Mouse (Mus musculus) midbrain, embryonic 15.5 days (tissue): ENCODE data around the gene Msgn1. TPM values are rescaled to one million over a fixed set of nuclear protein-coding genes. Genes with fewer than 3 reads are reported as not detected.
A peak's percentile ranks its signal among the peaks of the same experiment; 100 is the strongest.

ENCODE experiments used
- ATAC-seq: fragments of 200-750 bp; cut with Nextera tagmentation; replicated peaks from 2 replicates; pipeline ENCODE4 v1.8.0; 2017; ENCODE audit warnings: moderate TSS enrichment
- H3K27ac ChIP-seq: fragments of 300-500 bp; sonication (generic); 2 replicates; pipeline ENCODE4 v1.5.1; 2015; ENCODE audit warnings: mild to moderate bottlenecking, inconsistent platforms
- H3K27me3 ChIP-seq: fragments of 300-500 bp; sonication (generic); replicated peaks from 2 replicates; pipeline ENCODE4 v1.6.1; 2015; ENCODE audit warnings: inconsistent platforms
- H3K36me3 ChIP-seq: fragments of 300-500 bp; sonication (generic); replicated peaks from 2 replicates; pipeline ENCODE4 v1.6.1; 2015; ENCODE audit warnings: inconsistent platforms
- H3K4me1 ChIP-seq: fragments of 300-500 bp; sonication (generic); 2 replicates; pipeline ENCODE4 v1.6.1; 2015; ENCODE audit warnings: inconsistent platforms
- H3K4me2 ChIP-seq: fragments of 300-500 bp; sonication (generic); 2 replicates; pipeline ENCODE4 v1.6.1; 2015; ENCODE audit warnings: inconsistent platforms, mild to moderate bottlenecking, moderate library complexity
- H3K4me3 ChIP-seq: fragments of 300-500 bp; sonication (generic); 2 replicates; pipeline ENCODE4 v1.5.1; 2015; ENCODE audit warnings: mild to moderate bottlenecking, inconsistent platforms
- H3K9ac ChIP-seq: fragments of 300-500 bp; sonication (generic); 2 replicates; pipeline ENCODE4 v1.6.1; 2015; ENCODE audit warnings: mild to moderate bottlenecking, inconsistent platforms
- H3K9me3 ChIP-seq: fragments of 300-500 bp; sonication (generic); 2 replicates; pipeline ENCODE4 v1.6.1; 2016; ENCODE audit warnings: inconsistent platforms
- WGBS: fragments of 180-500 bp; shearing (Covaris S2); methylation state at CpG from one replicate; pipeline ENCODE4 v1.1.7; 2015; ENCODE audit warnings: mixed read lengths; 5-methylcytosine and 5-hydroxymethylcytosine counted together
- polyA plus RNA-seq: library from polyadenylated mRNA; unstranded; fragments of >200 nt; fragmentation: Nextera tagmentation; extraction: Ambion mirVana; gene quantifications from 2 replicates; pipeline ENCODE4 v1.2.1, GENCODE M21; 2015

The Msgn1 gene
- polyA plus RNA-seq, 1 experiment from 2014 or later = not detected

DNA sequence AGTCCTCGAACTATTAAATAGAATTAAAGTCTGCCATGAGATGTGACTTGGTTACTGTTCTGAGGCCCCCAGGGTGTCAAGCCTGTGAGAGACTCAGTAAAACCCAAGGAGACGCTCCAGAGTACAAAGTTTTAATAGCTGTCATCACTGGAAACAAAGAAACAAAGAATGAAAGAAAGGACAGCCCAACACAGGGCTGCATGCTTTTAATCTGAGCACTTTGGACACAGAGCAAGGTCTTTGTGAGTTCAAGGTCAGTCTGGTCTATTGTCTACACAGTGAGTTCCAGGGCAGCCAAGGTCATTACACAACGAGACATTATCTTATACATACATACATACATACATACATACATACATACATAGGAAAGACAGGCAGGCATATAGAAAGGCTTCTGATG lies 7.7 kb upstream of the Msgn1 start:
- no peaks in the 10 kb centered on the region for H3K36me3 ChIP-seq
- H3K9me3 ChIP-seq = no peaks in the 10 kb centered on the region
- H3K4me2 ChIP-seq = no peak overlapping the region
- no peak overlapping the region for H3K4me3 ChIP-seq
- H3K27me3 ChIP-seq = no peaks in the 10 kb centered on the region
- H3K27ac ChIP-seq = no peak overlapping the region
- 58% methylated on average over 3 of the region's 3 CpGs for WGBS
- ATAC-seq = no peak
- peaks cover 6% of the 10 kb centered on the region; the same call in 1 of the 2 replicates for H3K4me1 ChIP-seq
- no peak overlapping the region for H3K9ac ChIP-seq

DNA sequence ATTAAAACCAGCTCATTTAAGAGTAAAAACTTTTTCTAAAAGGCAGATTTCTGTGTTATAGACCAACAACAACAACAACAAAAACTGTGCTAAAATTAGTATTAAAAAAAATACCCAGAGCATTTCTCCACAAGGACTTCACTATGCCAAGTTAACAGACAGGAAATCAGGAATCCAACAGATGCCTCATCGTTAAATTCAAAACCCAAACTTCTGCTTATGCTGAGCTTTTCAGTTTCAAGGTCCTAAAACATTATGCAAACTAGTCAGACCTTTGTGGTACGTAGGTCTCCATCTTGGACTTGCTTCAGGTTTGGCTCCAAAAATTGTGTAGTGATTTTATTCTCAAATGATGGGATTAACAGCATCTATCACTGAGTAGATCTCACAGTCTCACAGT lies 6.8 kb upstream of the Msgn1 start:
- no peaks in the 10 kb centered on the region for H3K9me3 ChIP-seq
- no peak for ATAC-seq
- 94% methylated on average over 2 of the region's 2 CpGs for WGBS
- no peak overlapping the region for H3K27ac ChIP-seq
- no peaks in the 10 kb centered on the region for H3K36me3 ChIP-seq
- no peak overlapping the region for H3K9ac ChIP-seq
- no peak overlapping the region for H3K4me3 ChIP-seq
- H3K4me2 ChIP-seq = no peak overlapping the region
- no peaks in the 10 kb centered on the region for H3K27me3 ChIP-seq
- no peaks in the 10 kb centered on the region for H3K4me1 ChIP-seq

DNA sequence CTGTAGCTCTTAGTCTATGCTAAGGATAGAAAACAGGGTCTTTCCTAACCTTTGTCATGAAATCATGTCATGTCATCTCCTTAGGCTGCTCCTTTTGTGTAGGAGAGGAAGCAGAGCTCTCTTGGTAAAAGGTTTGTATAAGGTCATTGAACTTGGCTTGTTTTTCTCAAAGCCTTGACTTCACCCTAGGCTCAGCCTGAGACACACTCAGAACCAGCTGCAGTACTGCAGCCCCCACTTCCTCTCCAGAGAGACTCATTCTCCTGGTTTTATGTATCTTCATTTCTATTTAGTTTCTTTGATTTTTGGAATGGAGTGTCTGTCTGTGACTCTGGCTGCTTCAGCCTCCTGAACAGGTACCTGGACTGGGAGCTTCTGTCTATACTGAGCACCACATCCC lies 6.0 kb upstream of the Msgn1 start:
- ATAC-seq = no peak
- Histone ChIP-seq H3K9me3 (no peaks in the 10 kb centered on the region), H3K27ac (no peak overlapping the region), H3K4me3 (no peak overlapping the region), H3K4me2 (no peak overlapping the region), H3K27me3 (no peaks in the 10 kb centered on the region), H3K4me1 (no peaks in the 10 kb centered on the region), H3K9ac (no peak overlapping the region), H3K36me3 (no peaks in the 10 kb centered on the region)

DNA sequence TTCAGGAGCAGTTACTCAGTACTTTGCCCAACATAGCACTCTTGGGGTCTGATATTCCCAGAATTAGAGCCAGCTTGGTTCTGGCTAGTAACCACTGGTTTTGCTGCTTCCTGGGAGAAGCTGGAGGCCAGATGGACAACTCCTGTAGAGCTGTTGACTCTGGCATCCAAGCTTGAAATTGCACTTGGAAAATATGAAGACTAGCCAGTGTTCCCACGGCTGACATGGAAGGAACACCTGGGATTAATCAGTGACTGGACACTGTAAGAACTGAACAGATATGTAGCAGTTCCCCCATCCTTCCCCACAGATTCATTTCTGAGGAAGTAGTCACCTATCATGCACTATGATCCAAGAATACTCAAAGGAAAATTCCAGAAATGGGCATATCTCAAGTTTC lies 4.1 kb upstream of the Msgn1 start:
- Histone ChIP-seq H3K4me3 (no peak overlapping the region), H3K9me3 (no peaks in the 10 kb centered on the region), H3K9ac (no peak overlapping the region), H3K27me3 (no peaks in the 10 kb centered on the region), H3K4me2 (no peak overlapping the region), H3K4me1 (0 out of 2 replicates have a peak, but pooled peaks cover 3% of the 10 kb centered on the region), H3K36me3 (no peaks in the 10 kb centered on the region), H3K27ac (no peak overlapping the region)
- 79% methylated on average over 1 of the region's 1 CpGs for whole genome bisulfite sequencing
- ATAC-seq = no peak

DNA sequence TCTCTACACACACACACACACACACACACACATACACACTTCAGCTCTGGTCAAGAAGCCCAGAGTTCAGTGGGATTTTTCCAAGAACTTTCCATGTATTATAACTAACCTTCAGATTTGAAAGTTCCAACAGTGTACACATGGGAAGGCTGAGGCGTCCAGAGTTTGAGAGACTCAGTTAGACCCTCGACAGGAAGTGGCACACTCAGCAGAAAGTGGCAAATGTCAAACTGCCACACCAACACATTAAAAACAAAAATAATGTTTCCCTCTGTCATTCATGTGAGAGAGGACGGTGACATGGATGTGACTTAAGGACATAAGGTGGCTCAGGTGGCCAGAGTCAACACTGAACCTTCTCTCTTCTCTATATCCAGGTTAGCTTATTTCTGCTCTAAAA lies 1.6 kb upstream of the Msgn1 start:
- 83% methylated on average over 3 of the region's 3 CpGs for WGBS

DNA sequence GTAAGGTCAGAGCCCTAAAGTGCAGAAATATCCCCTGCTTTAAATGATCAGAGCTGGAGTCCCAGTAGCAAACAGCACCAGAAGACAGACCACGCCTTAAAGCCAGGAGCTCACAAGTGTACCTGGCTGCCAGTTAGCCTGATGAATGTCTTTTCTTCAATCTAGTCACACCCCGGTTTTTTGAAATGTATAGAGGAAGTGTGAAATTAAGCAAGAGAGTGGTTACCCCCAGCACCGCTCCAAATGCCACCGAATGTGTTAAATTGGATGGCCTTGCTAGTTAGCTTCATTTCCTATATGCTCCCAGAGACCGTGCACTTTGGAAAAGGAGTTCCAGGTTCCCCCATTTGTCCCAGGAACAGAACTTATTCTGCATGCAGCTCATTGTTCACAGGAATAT lies 864 bp upstream of the Msgn1 start:
- WGBS = 86% methylated on average over 5 of the region's 5 CpGs

More for the DNA sequence above, 1.6 kb upstream of the Msgn1 start:
- Histone ChIP-seq H3K4me1 (0 out of 2 replicates have a peak, but pooled peaks cover 3% of the 10 kb centered on the region), H3K36me3 (no peaks in the 10 kb centered on the region), H3K4me3 (no peak overlapping the region), H3K27ac (no peak overlapping the region), H3K4me2 (no peak overlapping the region), H3K27me3 (no peaks in the 10 kb centered on the region), H3K9ac (no peak overlapping the region), H3K9me3 (no peaks in the 10 kb centered on the region)
- no peak for ATAC-seq

DNA sequence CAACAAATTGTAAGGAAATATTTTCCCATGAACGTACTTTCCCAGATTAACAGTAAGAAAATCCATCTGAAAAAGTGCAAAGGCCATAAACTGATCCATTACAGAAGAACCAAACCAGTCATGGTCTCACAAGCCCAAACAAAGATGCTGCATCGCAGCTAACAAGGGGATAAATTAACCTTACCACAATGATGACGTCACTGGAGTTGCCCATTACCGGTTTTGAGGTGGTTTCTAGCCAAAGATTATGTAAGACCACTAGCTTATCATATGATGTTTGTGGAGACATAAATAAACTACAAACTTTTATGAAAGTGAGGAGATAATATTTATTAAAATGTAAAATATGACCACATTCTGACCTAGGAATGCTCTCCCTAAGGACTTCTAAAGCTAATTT lies 2.5 kb downstream of the Msgn1 start:
- ATAC-seq = no peak

More for the DNA sequence above, 864 bp upstream of the Msgn1 start:
- Histone ChIP-seq H3K36me3 (no peaks in the 10 kb centered on the region), H3K9ac (no peak overlapping the region), H3K27ac (no peak overlapping the region), H3K4me1 (0 out of 2 replicates have a peak, but pooled peaks cover 3% of the 10 kb centered on the region), H3K4me3 (no peak overlapping the region), H3K27me3 (no peaks in the 10 kb centered on the region), H3K4me2 (no peak overlapping the region), H3K9me3 (no peaks in the 10 kb centered on the region)
- no peak for ATAC-seq

DNA sequence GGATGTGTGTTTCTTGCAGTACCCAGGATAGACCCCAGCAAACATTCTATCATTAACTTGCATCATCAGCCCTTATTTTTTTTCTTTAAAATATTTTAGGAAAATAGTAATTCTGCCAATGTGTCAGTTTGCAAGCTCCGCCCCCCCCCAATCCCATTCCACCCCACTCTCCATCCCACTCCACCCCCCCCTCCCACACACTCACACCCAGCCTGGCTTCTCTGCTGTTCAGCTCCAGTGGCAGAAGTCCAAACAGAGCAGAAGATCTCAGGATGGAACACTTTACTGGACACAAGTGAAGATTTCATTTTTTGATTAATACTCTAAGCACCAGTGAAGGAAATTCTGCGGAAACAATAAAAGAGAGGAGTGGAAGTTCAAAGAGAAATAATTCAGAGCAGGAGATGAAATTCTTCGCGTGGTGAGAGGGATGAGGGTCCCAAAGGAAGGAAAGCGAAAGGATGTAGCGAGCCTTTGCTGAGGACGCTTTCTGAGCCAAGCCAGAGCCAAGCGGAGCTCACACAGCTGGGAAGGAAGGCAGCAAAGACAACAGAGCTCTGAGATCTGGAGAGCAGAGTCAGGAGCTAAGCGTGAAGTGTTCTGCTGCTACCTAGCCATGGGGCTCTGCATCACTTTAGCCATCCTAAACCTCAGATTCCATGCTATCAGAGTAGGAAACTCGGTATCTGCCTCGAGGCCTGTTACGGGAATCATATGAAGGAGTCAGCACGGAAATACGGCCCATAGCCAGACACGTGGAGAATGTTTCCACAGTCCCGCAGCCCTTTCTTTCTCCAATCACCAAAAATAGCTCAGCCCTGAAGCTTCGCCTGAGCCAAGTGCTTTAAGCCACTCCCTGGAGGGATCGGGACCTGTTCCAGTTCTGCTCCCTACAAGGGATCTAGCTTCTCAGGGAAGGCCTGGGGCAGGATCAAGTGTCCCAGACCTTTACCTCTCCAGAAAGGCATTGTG lies 4.8 kb downstream of the Msgn1 start:
- H3K9ac ChIP-seq = no peak overlapping the region
- H3K27me3 ChIP-seq = no peaks in the 10 kb centered on the region
- H3K27ac ChIP-seq = no peak overlapping the region
- 76% methylated on average over 18 of the region's 18 CpGs for WGBS
- ATAC-seq = no peak
- H3K36me3 ChIP-seq = no peaks in the 10 kb centered on the region
- H3K4me1 ChIP-seq = 0 out of 2 replicates have a peak, but pooled peaks cover 3% of the 10 kb centered on the region
- no peak overlapping the region for H3K4me3 ChIP-seq
- H3K9me3 ChIP-seq = no peaks in the 10 kb centered on the region
- H3K4me2 ChIP-seq = no peak overlapping the region

More for the DNA sequence above, 2.5 kb downstream of the Msgn1 start:
- no peak overlapping the region for H3K4me3 ChIP-seq
- H3K4me1 ChIP-seq = 0 out of 2 replicates have a peak, but pooled peaks cover 3% of the 10 kb centered on the region
- no peak overlapping the region for H3K9ac ChIP-seq
- no peaks in the 10 kb centered on the region for H3K27me3 ChIP-seq
- H3K27ac ChIP-seq = no peak overlapping the region
- WGBS = 64% methylated on average over 4 of the region's 4 CpGs
- H3K36me3 ChIP-seq = no peaks in the 10 kb centered on the region
- no peak overlapping the region for H3K4me2 ChIP-seq
- H3K9me3 ChIP-seq = no peaks in the 10 kb centered on the region

DNA sequence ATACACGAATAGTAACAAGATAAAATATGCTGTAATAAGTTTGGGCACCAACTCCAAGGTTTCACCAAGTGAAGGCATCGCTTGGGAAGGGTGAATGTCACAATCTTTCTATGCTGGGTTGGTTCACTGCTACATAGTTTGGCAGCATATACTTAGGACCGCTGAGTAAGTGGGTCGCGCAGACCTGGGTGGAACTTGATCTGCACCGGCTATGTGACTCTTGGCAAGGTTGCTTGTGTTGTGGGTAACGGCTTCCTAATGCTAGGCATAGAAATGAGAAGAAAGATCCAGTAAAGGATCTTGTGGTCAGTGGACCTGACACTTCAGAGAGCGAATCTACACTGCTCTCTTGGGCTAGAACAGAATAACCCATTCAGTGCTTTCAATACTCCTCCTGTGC lies 6.3 kb downstream of the Msgn1 start:
- Histone ChIP-seq H3K27ac (no peak overlapping the region), H3K9me3 (no peaks in the 10 kb centered on the region), H3K27me3 (no peaks in the 10 kb centered on the region), H3K4me2 (no peak overlapping the region), H3K4me3 (no peak overlapping the region), H3K36me3 (no peaks in the 10 kb centered on the region), H3K9ac (no peak overlapping the region), H3K4me1 (no peaks in the 10 kb centered on the region)
- no peak for ATAC-seq
- WGBS = 92% methylated on average over 8 of the region's 8 CpGs

DNA sequence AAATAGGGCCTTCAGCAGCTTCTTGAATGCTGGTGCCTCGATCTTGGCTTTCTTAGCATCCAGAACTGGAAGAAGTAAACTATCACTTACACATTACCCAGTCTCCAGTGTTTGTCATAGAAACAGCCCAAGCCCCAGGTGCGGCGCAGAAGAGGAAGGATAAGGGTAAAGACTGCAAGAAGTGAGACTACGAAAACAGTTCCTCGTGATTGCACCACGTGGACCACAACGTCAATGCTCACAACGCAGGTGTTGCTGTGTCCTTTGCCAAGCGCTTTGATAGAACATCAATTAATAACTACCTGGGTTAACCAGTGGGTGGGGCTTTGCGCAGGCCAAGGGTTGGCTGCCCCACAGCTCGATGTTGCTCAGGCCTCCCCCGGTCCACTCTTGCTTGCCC lies 8.1 kb downstream of the Msgn1 start:
- Histone ChIP-seq H3K27ac (no peak overlapping the region), H3K9me3 (no peaks in the 10 kb centered on the region), H3K27me3 (no peaks in the 10 kb centered on the region), H3K4me1 (0 out of 2 replicates have a peak, but pooled peaks cover 7% of the 10 kb centered on the region), H3K9ac (no peak overlapping the region), H3K36me3 (no peaks in the 10 kb centered on the region), H3K4me3 (no peak overlapping the region), H3K4me2 (no peak overlapping the region)
- ATAC-seq = no peak
- WGBS = 96% methylated on average over 12 of the region's 12 CpGs

DNA sequence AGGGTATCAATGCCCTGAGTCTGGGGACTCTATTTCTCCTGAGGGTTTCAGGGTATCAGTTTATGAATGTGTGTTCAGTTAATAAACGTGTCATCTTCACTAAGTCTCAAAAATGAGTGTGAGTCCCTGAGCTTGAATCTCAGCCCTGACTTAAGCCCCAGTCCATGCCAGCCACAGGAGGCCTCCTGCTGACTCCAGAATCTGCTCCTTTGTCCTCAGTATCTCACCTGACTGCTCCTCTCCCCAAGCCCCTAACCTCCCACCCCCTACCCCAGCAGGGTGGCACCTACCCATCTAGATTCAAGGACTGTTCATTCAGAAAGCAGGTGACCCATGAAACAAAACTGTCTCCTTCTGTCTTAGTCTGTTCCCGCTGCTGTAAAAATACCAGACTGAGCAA lies 10.2 kb downstream of the Msgn1 start:
- H3K9me3 ChIP-seq = no peaks in the 10 kb centered on the region
- 46% methylated on average over 2 of the region's 2 CpGs for WGBS
- no peak overlapping the region for H3K4me3 ChIP-seq
- H3K36me3 ChIP-seq = no peaks in the 10 kb centered on the region
- H3K27me3 ChIP-seq = no peaks in the 10 kb centered on the region
- H3K27ac ChIP-seq = no peak overlapping the region
- no peak overlapping the region for H3K4me2 ChIP-seq
- no peak for ATAC-seq
- H3K9ac ChIP-seq = no peak overlapping the region
- H3K4me1 ChIP-seq = 0 out of 2 replicates have a peak, but pooled peaks cover 7% of the 10 kb centered on the region

DNA sequence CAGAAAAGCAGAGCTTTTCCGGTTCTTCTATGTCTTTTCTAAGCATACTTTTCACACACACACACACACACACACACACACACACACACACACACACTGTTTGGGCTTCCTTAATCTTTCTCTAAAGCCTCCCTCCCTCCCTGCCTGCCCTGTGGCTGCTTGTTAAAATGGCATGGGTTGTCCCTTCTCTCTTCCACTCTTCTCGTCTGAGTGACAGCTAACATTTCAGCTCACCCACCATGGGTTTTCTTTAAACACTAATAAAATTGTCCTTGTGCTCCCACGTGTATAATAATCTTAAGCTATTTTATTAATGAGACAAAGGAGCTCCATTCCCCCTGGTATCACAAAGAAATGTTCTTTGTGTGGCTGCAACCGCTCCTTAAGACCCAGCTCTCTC lies 10.7 kb downstream of the Msgn1 start:
- 16% methylated on average over 4 of the region's 4 CpGs for WGBS
- no peak overlapping the region for H3K4me3 ChIP-seq
- H3K9me3 ChIP-seq = no peaks in the 10 kb centered on the region
- H3K27me3 ChIP-seq = no peaks in the 10 kb centered on the region
- H3K36me3 ChIP-seq = no peaks in the 10 kb centered on the region
- H3K4me2 ChIP-seq = no peak overlapping the region
- no peak overlapping the region for H3K9ac ChIP-seq
- no peak overlapping the region for H3K27ac ChIP-seq
- 0 out of 2 replicates have a peak, but pooled peaks cover 7% of the 10 kb centered on the region for H3K4me1 ChIP-seq
- peak; percentile 51; the same call in 1 of the 2 replicates for ATAC-seq

DNA sequence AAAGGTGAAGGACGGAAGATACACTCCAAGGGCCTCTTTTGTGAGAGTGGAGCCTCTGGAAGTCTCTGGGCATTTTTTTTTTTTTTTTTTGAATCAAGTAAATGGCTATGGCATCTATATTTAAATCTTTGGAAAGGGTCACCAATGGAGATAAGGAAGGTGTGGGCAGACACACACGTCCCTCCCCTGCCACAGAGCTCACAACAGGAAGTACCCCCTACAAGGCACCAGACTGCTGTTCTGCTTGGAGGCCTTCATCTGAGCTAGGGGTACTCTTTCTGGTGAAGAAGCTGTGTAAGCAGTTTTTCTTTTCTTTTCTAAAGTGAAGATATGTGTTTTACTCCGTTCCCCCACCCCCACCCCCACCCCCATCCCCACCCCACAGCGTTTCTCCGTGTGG lies 11.9 kb downstream of the Msgn1 start:
- 0 out of 2 replicates have a peak, but pooled peaks cover 7% of the 10 kb centered on the region for H3K4me1 ChIP-seq
- ATAC-seq = no peak
- H3K9ac ChIP-seq = no peak overlapping the region
- WGBS = 53% methylated on average over 5 of the region's 5 CpGs
- H3K4me2 ChIP-seq = peak overlapping the region; percentile 46; the same call in 1 of the 2 replicates
- no peaks in the 10 kb centered on the region for H3K9me3 ChIP-seq
- H3K27ac ChIP-seq = no peak overlapping the region
- no peaks in the 10 kb centered on the region for H3K36me3 ChIP-seq
- H3K4me3 ChIP-seq = no peak overlapping the region
- H3K27me3 ChIP-seq = no peaks in the 10 kb centered on the region
